Mouse (Mus musculus) forebrain, embryonic 10.5 days (tissue): ENCODE data around the gene Zfand4. TPM values are rescaled to one million over a fixed set of nuclear protein-coding genes. Genes with fewer than 3 reads are reported as not detected.

Experiments used
- DNase-seq: peaks from one replicate; pipeline ENCODE4 v3.0.0-alpha.2; 2017; ENCODE audit warnings: low spot score; ENCODE audit errors: extremely low spot score
- H3K27ac ChIP-seq: fragments of 300-500 bp; sonication (generic); 2 replicates; pipeline ENCODE4 v1.5.1; 2016; ENCODE audit warnings: mild to moderate bottlenecking
- H3K27me3 ChIP-seq: fragments of 300-500 bp; sonication (generic); 2 replicates; pipeline ENCODE4 v1.6.1; 2016; ENCODE audit warnings: mild to moderate bottlenecking; ENCODE audit not compliant: poor library complexity, severe bottlenecking
- H3K36me3 ChIP-seq: fragments of 300-500 bp; sonication (generic); replicated peaks from 2 replicates; pipeline ENCODE4 v1.6.1; 2016; ENCODE audit warnings: mild to moderate bottlenecking, moderate library complexity
- H3K4me1 ChIP-seq: fragments of 300-500 bp; sonication (generic); 2 replicates; pipeline ENCODE4 v1.6.1; 2016
- H3K4me3 ChIP-seq: fragments of 300-500 bp; sonication (generic); 2 replicates; pipeline ENCODE4 v1.5.1; 2016; ENCODE audit warnings: mild to moderate bottlenecking, moderate library complexity
- H3K9me3 ChIP-seq: fragments of 300-500 bp; sonication (generic); 2 replicates; pipeline ENCODE4 v1.6.1; 2016; ENCODE audit warnings: mild to moderate bottlenecking, moderate library complexity
- WGBS: fragments of 180-500 bp; shearing (Covaris S2); methylation state at CpG from one replicate; pipeline ENCODE4 v1.1.7; 2016; 5-methylcytosine and 5-hydroxymethylcytosine counted together
- polyA plus RNA-seq: library from polyadenylated mRNA; unstranded; fragments of >200 nt; fragmentation: Nextera tagmentation; extraction: Ambion mirVana; gene quantifications from 2 replicates; pipeline ENCODE4 v1.2.1, GENCODE M21; 2016

Gene Zfand4
- polyA plus RNA-seq, 1 experiment from 2014 or later = 8.2 TPM

DNA sequence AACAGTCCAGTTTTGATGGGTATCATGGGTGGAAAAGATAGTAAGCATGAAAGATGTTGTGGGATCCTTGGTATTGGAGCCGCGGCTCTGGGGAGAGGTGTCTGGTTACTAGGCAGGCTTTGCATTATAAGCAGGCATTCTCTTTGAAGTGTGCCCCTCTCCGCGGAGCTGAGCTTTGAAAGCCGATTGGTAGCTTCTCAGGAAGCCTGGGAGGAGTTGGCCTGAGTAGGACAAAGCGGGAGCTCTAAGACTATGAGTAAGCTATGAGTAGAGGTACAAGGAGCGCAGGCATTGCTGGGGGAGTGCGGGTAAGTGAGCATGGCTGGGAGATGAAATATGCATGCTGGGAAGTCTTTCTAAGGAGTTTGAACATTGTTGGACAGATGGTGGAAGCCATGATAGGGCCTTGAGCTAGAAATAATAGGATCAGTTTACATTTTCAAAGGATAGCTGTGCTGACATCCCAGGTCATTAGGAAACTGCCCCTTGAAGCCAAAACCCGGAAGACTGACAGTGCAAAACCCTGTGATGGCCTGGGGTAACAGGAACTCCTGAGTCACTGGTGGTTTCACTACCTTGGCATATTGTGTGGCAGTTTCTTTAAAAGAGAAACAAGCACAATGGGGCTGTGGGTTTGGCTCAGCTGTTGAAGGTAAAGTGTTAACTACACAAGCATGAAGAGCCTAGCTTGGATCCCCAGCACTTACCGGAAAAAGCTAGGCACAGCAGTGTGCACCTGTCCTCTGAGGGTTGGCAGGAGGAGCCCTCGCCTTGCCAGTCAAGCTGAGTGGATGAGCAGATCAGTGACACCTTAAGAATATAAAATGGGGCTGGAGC, 2.5 kb downstream of the Zfand4 start:
- peaks cover 10% of the 10 kb centered on the region for H3K36me3 ChIP-seq
- peaks cover 32% of the 10 kb centered on the region for H3K4me1 ChIP-seq
- H3K9me3 ChIP-seq = no peaks in the 10 kb centered on the region
- DNase-seq = peak; percentile 77
- H3K27me3 ChIP-seq = no peaks in the 10 kb centered on the region
- H3K4me3 ChIP-seq = peak overlapping the region; percentile 71
- WGBS = 16% methylated on average over 11 of the region's 11 CpGs
- H3K27ac ChIP-seq = peak overlapping the region; percentile 85

DNA sequence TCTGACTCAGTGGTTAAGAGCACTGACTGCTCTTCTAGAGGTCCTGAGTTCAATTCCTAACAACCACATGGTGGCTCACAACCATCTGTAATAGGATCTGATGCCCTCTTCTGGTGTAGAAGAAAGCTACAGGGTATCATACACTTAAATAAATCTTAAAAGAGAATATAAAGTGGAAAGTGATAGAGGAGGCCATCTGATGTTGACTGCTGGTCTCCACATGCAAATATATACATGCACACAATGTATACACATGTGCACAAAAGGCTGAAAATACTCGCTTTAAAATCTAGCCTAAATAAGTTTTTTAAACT, 3.0 kb downstream of the Zfand4 start:
- peaks cover 32% of the 10 kb centered on the region for H3K4me1 ChIP-seq
- no peak for DNase-seq
- H3K27ac ChIP-seq = peak overlapping the region; percentile 85
- H3K4me3 ChIP-seq = peak overlapping the region; percentile 71
- peaks cover 6% of the 10 kb centered on the region for H3K36me3 ChIP-seq
- H3K27me3 ChIP-seq = no peaks in the 10 kb centered on the region
- H3K9me3 ChIP-seq = no peaks in the 10 kb centered on the region
- 92% methylated on average over 1 of the region's 1 CpGs for WGBS

DNA sequence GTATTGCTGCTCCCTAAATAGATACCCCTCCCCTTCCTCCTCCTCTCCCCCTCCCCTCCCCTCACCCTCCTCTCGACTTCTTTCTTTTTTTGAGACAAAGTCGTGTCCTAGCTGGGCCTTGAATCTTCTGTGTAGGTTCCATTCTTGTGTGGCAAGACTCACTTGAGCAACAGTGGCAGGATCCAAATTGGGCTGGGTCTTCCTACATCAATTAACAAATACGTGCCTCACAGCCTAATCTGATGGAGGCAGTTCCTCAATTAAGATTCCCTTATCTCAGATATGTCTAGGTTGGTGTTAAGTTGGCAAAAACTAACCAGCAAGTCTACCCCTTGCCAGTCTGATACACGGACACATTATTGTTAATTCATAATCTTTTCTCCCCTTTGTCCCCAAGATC, 11.7 kb downstream of the Zfand4 start:
- Histone ChIP-seq H3K27me3 (no peaks in the 10 kb centered on the region), H3K4me1 (peaks cover 8% of the 10 kb centered on the region), H3K27ac (no peak overlapping the region), H3K4me3 (no peak overlapping the region), H3K36me3 (peaks cover 32% of the 10 kb centered on the region), H3K9me3 (no peaks in the 10 kb centered on the region)
- DNase-seq = no peak
- WGBS = 72% methylated on average over 4 of the region's 4 CpGs

DNA sequence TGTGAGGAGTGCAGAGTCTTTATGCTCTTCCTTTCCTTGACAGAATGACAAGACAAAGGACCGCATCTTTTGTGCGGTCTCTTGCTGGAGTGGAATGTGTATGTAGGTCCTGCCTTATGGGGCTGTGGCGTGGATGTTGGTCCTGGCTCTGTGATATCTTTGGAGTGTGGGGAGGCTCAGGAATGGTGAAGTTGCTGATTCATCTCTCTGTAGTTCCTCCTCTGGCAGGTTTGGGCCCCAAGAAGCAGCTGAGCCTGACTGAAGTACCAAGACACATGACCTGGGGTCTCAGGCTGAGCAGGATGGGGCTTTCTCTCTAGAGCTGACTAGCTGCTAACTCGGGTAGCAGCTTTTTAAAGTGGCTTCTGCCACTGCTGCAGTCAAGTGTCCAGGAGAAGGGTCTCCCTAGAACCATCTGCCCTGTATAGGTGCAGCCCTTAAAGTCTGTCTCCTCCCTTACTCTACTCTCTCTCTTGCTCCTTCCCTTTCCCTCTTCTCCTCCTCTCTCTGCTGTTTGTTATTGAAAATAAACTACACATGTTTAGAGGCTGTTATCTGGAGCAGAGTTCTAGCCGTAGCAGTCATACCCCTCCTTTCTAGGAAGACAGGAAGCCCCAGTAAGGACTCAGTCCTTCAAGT, 14.8 kb downstream of the Zfand4 start:
- Histone ChIP-seq H3K27ac (no peak overlapping the region), H3K4me3 (no peak overlapping the region), H3K9me3 (no peaks in the 10 kb centered on the region), H3K36me3 (peaks cover 36% of the 10 kb centered on the region), H3K27me3 (no peaks in the 10 kb centered on the region), H3K4me1 (peaks cover 8% of the 10 kb centered on the region)
- WGBS = 89% methylated on average over 5 of the region's 5 CpGs
- no peak for DNase-seq

DNA sequence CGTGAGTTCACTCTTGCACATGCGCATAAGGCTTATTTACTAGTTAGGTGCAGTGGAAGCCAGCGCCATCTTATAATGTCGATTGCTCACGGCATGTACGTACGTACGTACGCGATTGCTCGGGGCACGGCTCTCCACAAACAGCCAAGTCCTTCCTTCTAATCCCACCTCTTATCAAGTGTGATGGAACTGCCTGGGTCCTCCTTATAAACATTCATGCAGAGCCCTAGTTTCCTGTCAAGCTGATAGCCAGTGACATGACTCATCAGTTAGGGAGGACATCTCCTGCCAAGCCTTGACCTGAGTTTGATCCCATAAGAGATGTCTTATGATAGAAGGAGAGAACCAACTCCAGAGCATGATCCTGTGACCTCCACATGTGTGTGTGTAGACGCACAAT, 17.0 kb downstream of the Zfand4 start:
- WGBS = 95% methylated on average over 13 of the region's 13 CpGs
- no peaks in the 10 kb centered on the region for H3K4me1 ChIP-seq
- H3K27me3 ChIP-seq = no peaks in the 10 kb centered on the region
- no peak overlapping the region for H3K4me3 ChIP-seq
- H3K27ac ChIP-seq = no peak overlapping the region
- H3K36me3 ChIP-seq = peaks cover 22% of the 10 kb centered on the region
- DNase-seq = no peak
- no peaks in the 10 kb centered on the region for H3K9me3 ChIP-seq

DNA sequence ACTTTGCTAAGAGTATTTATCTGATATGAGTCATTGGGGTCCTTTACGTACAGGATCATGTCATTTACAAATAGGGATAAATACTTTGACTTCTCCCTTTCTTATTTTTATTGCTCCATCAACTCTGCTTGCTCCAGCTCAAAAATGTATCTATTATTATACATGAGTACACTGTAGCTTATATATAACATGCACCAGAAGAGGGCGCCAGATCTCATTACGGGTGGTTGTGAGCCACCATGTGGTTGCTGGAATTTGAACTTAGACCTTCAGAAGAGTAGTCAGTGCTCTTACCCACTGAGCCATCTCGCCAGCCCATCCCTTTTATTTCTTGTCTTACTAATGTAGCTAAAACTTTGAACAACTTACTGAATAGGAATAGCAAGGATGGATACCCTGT, 18.5 kb downstream of the Zfand4 start:
- WGBS = 48% methylated on average over 4 of the region's 4 CpGs
- DNase-seq = no peak
- H3K27ac ChIP-seq = no peak overlapping the region
- H3K4me1 ChIP-seq = no peaks in the 10 kb centered on the region
- no peaks in the 10 kb centered on the region for H3K27me3 ChIP-seq
- H3K36me3 ChIP-seq = peaks cover 17% of the 10 kb centered on the region; the same call in 1 of the 2 replicates
- H3K9me3 ChIP-seq = no peaks in the 10 kb centered on the region
- no peak overlapping the region for H3K4me3 ChIP-seq

DNA sequence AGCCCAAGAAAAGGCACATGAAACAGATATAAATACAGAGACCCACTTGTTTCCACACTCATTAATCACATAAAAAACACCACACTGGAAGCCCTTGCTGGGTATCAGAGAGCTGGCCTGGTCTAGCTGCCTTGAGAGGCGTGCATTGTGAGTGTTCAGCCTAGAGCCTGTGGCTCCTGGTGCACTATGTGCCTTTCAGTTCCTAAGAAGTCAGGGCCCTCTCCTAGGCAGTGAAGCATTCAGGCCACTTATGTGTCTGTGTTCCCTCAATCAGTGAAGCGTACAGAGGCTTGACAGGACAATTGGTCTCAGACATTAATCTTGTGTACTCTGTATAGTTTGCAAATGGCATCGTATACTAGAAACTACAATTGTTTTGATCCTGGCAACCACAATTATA, 19.3 kb downstream of the Zfand4 start:
- WGBS = 85% methylated on average over 3 of the region's 3 CpGs
- H3K4me1 ChIP-seq = no peaks in the 10 kb centered on the region
- no peaks in the 10 kb centered on the region for H3K27me3 ChIP-seq
- no peak overlapping the region for H3K4me3 ChIP-seq
- peaks cover 13% of the 10 kb centered on the region; the same call in 1 of the 2 replicates for H3K36me3 ChIP-seq
- no peak for DNase-seq
- H3K9me3 ChIP-seq = no peaks in the 10 kb centered on the region
- no peak overlapping the region for H3K27ac ChIP-seq

DNA sequence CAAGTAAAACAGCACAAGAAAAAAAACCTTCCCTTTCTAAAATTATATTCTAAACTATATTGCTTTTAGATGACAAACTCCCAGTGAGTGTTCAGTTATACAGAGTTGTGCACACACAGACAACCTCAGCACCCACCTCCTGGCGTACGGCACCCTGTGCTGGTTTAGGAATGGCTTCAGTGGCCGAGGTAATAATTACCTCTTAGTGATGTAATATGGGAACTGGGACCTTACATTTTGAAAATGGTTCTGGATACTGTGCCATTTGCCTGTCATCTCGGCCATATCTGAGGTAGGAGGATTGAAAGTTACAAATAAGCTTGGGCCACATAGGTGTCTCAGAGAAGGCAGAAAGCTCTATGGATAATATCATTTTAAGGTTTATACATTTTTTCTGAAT, 22.3 kb downstream of the Zfand4 start:
- Histone ChIP-seq H3K36me3 (peaks cover 8% of the 10 kb centered on the region), H3K27ac (no peak overlapping the region), H3K4me1 (no peaks in the 10 kb centered on the region), H3K4me3 (no peak overlapping the region), H3K27me3 (no peaks in the 10 kb centered on the region), H3K9me3 (no peaks in the 10 kb centered on the region)
- 94% methylated on average over 4 of the region's 4 CpGs for WGBS
- DNase-seq = no peak

DNA sequence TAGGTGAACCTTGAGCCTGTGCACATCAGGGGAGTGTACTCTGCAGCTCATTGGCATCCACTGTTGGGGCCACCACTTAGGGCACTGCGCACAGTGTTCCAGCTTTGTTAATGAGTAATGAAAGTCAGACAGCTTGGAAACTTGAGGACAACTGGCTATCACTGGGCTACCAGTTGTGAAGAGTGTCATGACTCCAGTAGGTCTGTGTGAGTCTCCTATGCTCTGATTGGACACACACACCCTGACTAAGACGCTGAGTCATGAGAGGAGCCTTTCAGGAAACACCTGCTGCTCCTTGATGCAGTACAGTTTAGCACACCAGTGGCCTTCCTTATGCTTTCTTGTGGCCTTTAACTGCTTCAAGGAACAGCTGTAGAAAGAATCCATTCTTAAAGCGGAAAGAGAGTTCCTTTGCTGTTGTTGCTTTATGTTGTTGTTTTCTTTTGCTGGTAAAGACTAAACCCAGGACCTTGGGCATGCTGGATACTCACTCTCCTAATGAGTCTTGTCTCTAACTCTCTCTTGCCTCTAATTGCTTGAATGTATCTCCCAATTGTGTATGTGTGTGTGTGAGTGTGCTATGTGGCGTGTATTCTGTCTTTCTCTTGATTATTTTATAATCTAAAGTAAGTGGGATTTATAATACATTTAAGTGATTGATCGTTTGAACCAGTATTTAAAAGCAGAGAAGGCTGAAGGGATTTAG, 23.0 kb downstream of the Zfand4 start:
- DNase-seq = no peak
- Histone ChIP-seq H3K36me3 (peaks cover 8% of the 10 kb centered on the region), H3K9me3 (no peaks in the 10 kb centered on the region), H3K4me1 (no peaks in the 10 kb centered on the region), H3K4me3 (no peak overlapping the region), H3K27ac (no peak overlapping the region), H3K27me3 (no peaks in the 10 kb centered on the region)
- 84% methylated on average over 5 of the region's 5 CpGs for WGBS

DNA sequence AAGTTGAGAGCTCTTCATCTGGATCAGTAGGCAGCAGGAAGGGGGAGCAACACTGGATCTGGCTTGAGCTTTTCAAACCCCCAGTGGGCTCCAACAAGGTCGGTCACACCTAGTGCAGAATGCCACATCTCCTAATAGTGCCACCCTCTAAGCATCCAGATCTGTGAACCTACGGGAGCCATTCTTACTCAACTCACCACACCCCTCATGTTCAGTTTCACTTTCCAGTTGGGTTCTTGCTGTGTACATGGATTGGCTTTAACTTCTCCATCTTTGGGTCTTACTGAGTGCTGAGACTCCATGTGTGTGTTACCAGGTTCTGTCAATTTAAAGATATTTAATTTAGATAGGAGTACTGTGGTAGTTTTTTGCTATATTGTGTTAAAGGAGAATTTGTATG, 47.4 kb downstream of the Zfand4 start:
- DNase-seq = no peak
- Histone ChIP-seq H3K27ac (no peak overlapping the region), H3K9me3 (no peaks in the 10 kb centered on the region), H3K27me3 (no peaks in the 10 kb centered on the region), H3K4me1 (0 out of 2 replicates have a peak, but pooled peaks cover 4% of the 10 kb centered on the region), H3K36me3 (no peaks in the 10 kb centered on the region; the same call in 1 of the 2 replicates), H3K4me3 (no peak overlapping the region)
- WGBS = 98% methylated on average over 2 of the region's 2 CpGs

DNA sequence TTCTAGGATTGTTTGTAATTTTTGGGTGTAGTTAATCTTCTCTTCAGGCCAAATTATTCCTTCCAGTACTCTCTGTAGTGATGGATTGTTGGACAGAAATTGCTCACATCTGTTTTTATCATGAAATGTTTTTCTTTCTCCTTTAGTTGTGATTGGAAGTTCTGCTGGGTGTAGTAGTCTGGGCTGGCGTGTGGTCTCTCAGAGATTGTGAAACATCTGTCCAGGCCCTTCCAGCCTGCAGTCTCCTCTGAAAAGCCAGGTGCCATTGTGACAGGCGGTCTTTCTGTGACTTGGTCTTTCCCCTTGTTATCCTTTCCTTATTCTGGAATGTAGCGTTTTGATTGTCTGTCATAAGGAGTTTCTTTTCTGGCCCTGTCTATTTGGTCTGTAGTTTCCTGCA, 55.2 kb downstream of the Zfand4 start:
- 88% methylated on average over 3 of the region's 3 CpGs for WGBS
- DNase-seq = no peak

DNA sequence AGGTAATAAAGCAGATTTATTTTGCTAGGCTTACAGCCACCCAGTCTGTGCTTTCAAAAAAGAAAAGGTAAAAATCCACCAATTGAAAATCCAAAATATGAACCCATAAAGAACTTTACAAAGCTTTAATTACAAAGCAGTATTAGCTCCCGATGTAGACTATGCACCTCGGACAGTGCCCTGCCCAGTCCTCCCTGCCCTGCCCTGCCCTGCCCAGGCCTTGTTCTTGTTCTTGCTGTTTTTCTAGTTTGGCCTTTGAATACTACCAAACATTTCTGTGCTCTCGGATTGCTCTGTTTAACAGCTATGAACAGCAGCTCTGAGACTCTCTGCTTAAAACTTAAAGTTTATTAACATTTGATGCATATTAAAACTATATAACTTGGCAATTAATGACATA, 62.6 kb downstream of the Zfand4 start:
- WGBS = 92% methylated on average over 3 of the region's 3 CpGs
- H3K27me3 ChIP-seq = no peaks in the 10 kb centered on the region
- no peak for DNase-seq
- no peaks in the 10 kb centered on the region for H3K36me3 ChIP-seq
- H3K4me1 ChIP-seq = no peaks in the 10 kb centered on the region
- H3K27ac ChIP-seq = no peak overlapping the region
- no peak overlapping the region for H3K4me3 ChIP-seq
- H3K9me3 ChIP-seq = no peaks in the 10 kb centered on the region

More for the DNA sequence above, 55.2 kb downstream of the Zfand4 start:
- Histone ChIP-seq H3K4me1 (0 out of 2 replicates have a peak, but pooled peaks cover 4% of the 10 kb centered on the region), H3K27me3 (no peaks in the 10 kb centered on the region), H3K4me3 (no peak overlapping the region), H3K9me3 (no peaks in the 10 kb centered on the region), H3K27ac (no peak overlapping the region), H3K36me3 (no peaks in the 10 kb centered on the region; the same call in 1 of the 2 replicates)

DNA sequence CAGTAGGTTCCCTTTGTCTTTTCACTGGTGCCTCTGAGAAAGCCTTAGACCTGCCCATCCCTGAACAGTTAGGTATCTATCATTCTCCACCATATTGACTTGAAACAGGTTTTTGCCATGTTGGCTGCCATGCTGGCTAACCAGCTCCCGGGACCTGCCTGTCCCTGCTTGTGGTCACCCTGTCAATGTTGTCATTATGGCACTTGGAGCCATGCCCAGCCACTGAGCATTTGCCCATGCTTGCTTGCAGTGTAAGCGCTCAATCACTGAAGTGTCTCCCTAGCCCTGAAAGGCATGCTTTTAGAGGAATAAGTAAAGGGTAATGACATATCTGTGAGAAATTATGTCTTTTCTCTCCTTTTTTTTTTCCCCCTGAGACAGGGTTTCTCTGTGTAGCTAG, 67.4 kb downstream of the Zfand4 start:
- Histone ChIP-seq H3K36me3 (no peaks in the 10 kb centered on the region), H3K27ac (no peak overlapping the region), H3K4me1 (no peaks in the 10 kb centered on the region), H3K4me3 (no peak overlapping the region), H3K27me3 (peaks cover 7% of the 10 kb centered on the region), H3K9me3 (no peaks in the 10 kb centered on the region)
- WGBS = 95% methylated on average over 2 of the region's 2 CpGs
- DNase-seq = no peak
